Mouse (Mus musculus): ENCODE data around the gene Dcaf12l1. TPM values are rescaled to one million over a fixed set of nuclear protein-coding genes. Genes with fewer than 3 reads are reported as not detected.
"Not testable (repeated sequence)": the region's sequence is repeated elsewhere in the genome, so short reads cannot be mapped to it uniquely, and the experiment has no call there.

The Dcaf12l1 gene
- total RNA-seq (2021), result 10 to 100 TPM; 13.1 to 13.5 TPM
- long read RNA-seq, experiment 1, transcript Dcaf12l1-201 (2 exons, 3,509 nt), result major isoform, 11 of 19 reads
- long read RNA-seq, experiment 1, transcript Dcaf12l1-202 (2 exons, 3,495 nt), result minor isoform, 6 of 19 reads
- long read RNA-seq, experiment 1, partial matches to known transcripts, result 0 of 19 reads
- long read RNA-seq, experiment 1, other reads (novel, unspliced or antisense), result 2 of 19 reads
- long read RNA-seq, experiment 2, transcript Dcaf12l1-201 (2 exons, 3,509 nt), result major isoform, 14 of 26 reads
- long read RNA-seq, experiment 2, transcript Dcaf12l1-202 (2 exons, 3,495 nt), result minor isoform, 11 of 26 reads
- long read RNA-seq, experiment 2, partial matches to known transcripts, result 0 of 26 reads
- long read RNA-seq, experiment 2, other reads (novel, unspliced or antisense), result 1 of 26 reads

DNA sequence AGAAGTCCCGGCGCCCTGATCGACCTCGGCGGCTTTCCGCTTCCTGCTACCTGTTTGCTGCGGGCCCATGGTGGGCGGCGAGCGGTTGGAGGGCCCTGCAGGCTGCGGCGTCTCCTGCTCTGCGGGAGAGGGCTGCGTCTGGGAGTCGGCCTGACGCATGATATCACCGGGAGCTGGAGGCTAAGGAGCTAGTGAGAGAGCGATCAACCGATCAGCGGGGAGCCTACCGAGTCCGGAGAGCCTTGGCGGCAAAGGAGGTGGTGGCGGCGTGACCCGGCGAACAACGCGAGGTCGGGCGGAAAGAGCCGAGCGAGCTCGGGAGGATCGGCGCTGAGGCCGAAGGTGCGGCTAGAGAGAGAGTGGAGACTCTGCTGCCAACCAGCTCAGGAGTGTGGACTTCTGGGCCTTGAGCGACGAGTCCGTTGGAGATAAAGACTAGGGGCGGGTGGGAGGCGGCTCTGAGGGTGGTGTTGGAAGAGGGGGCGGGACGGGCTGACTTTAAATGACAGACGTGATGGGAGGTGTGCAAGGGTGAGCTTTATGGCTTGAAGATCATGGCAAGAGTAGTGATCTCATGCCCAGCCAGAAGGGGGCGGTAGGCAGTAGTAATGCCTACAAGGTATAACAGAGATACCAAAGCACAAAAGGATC, at the start of gene Dcaf12l1:
Dcaf12l1 (minus strand) TSS at position 437 of the 651 bp plus-strand sequence.
- peak; percentile 43 to 65 for DNase-seq (ENCODE audit: low spot score in 2 of 2)

DNA sequence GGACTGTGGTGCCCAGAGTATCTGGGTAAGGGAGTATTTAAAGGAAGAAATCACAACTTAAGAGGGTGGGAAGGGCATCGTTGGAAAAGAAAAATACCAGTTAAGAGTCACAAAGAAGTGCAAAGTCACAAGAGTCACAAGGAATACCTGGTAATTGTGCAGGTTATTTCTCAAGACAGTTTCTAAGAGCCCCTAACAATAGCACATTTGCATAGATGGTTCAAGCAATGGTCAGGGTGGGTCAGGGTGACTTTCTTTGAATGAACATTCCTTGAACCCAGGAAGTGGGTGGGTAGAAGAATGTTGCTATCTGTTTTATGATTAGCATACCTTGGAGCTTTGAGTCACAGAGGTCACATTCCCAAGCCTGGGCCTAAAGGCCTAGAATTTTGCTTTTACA, 19.4 kb upstream of the Dcaf12l1 start:
- DNase-seq (ENCODE audit: low spot score in 2 of 2), result not testable (repeated sequence)

DNA sequence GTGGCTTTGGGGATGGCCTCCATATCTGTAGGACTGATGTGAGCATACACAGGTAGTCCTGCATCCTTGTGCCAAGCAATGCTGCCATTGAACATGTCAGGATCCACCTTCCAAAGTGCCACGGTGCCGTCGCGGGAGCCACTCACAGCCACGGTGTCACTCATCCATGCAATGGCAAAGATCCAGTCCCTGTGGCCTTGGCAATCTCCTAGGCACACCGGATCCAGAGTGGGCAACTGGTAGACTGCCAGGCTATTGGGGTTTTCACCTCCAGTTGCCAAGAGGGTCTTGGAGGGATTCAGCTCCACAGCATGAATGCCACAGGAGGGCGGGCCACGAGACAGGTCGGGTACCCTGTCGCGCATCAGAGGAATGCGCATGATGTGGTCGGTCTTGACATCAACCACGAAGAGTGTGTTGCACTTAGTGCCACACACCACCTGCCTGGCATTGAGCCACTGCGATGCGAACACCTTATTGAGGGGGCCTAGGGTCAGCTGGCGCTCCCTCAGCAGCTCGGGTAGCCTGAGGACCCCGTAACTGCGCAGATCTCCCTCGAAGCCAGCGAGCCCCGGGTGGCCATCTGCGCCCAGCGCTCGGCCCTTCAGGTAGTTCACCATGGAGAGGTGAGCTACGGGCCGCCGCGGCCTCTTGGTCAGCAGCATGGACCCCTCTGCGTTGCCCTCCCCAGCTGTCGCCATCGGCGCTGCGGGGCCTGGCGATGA, 799 bp downstream of the Dcaf12l1 start:
- DNase-seq (ENCODE audit: low spot score in 2 of 2), result peak in 1 of 2 experiments; percentile 6

All from gastrocnemius, postnatal 4 days (tissue).